Mouse (Mus musculus): ENCODE results near the gene Kdelc2. TPM values are rescaled to one million over a fixed set of nuclear protein-coding genes. Genes with fewer than 3 reads are reported as not detected.
A peak's percentile ranks its signal among the peaks of the same experiment; 100 is the strongest.

The Kdelc2 gene
- total RNA-seq (2021), result 1 to 10 TPM; 5.5 to 6.1 TPM
- long read RNA-seq, experiment 1, transcript Kdelc2-201 (8 exons, 3,642 nt), result major isoform, 6 of 11 reads
- long read RNA-seq, experiment 1, partial matches to known transcripts, result 3 of 11 reads
- long read RNA-seq, experiment 1, other reads (novel, unspliced or antisense), result 2 of 11 reads
- long read RNA-seq, experiment 2, transcript Kdelc2-201 (8 exons, 3,642 nt), result major isoform, 8 of 13 reads
- long read RNA-seq, experiment 2, partial matches to known transcripts, result 3 of 13 reads
- long read RNA-seq, experiment 2, other reads (novel, unspliced or antisense), result 2 of 13 reads

GRCm38 (mm10) chr9:53383951-53384866, at the start of gene Kdelc2:
Gene Kdelc2, plus strand, starts transcription at chr9:53384025.
- Histone ChIP-seq H3K27ac (peak within 1 kb of the TSS; percentile 95), H3K4me3 (peak within 1 kb of the TSS; percentile 86)
- peak; percentile 22 for TF ChIP-seq CTCF (conservative IDR thresholded peaks at IDR 0.05)
- peak; percentile 62 to 84 for DNase-seq (ENCODE audit: low spot score in 2 of 2)

- Histone ChIP-seq H3K27ac (no peak overlapping the region), H3K4me3 (no peak overlapping the region)
- no peak for TF ChIP-seq CTCF (conservative IDR thresholded peaks at IDR 0.05)
- DNase-seq (ENCODE audit: low spot score in 2 of 2), result no peak
Observed at GRCm38 (mm10) chr9:53335131-53335530, 48.7 kb upstream of the Kdelc2 start.

GRCm38 (mm10) chr9:53339603-53340002, 44.2 kb upstream of the Kdelc2 start:
- Histone ChIP-seq H3K27ac (no peak overlapping the region), H3K4me3 (no peak overlapping the region)
- TF ChIP-seq CTCF (conservative IDR thresholded peaks at IDR 0.05), result no peak
- no peak for DNase-seq (ENCODE audit: low spot score in 2 of 2)

GRCm38 (mm10) chr9:53340328-53340916, 43.4 kb upstream of the Kdelc2 start:
- DNase-seq (ENCODE audit: low spot score in 2 of 2), result no peak
- H3K4me3 ChIP-seq, result peak overlapping the region; percentile 59
- no peak overlapping the region; the same call in 1 of the 2 replicates for H3K27ac ChIP-seq
- no peak for TF ChIP-seq CTCF (conservative IDR thresholded peaks at IDR 0.05)

GRCm38 (mm10) chr9:53340969-53341368, 42.9 kb upstream of the Kdelc2 start:
- no peak for TF ChIP-seq CTCF (conservative IDR thresholded peaks at IDR 0.05)
- DNase-seq (ENCODE audit: low spot score in 2 of 2), result no peak
- Histone ChIP-seq H3K4me3 (peak overlapping the region; percentile 59), H3K27ac (peak overlapping the region; percentile 48; the same call in 1 of the 2 replicates)

- H3K27ac ChIP-seq, result no peak overlapping the region
- no peak for TF ChIP-seq CTCF (conservative IDR thresholded peaks at IDR 0.05)
- no peak for DNase-seq (ENCODE audit: low spot score in 2 of 2)
- peak overlapping the region; percentile 59; the same call in 1 of the 2 replicates for H3K4me3 ChIP-seq
Observed at GRCm38 (mm10) chr9:53341981-53342380, 41.8 kb upstream of the Kdelc2 start.

- no peak overlapping the region for H3K4me3 ChIP-seq
- no peak for TF ChIP-seq CTCF (conservative IDR thresholded peaks at IDR 0.05)
Observed at GRCm38 (mm10) chr9:53344646-53345432, 39.0 kb upstream of the Kdelc2 start.

GRCm38 (mm10) chr9:53345728-53346127, 38.1 kb upstream of the Kdelc2 start:
- no peak for DNase-seq (ENCODE audit: low spot score in 2 of 2)
- TF ChIP-seq CTCF (conservative IDR thresholded peaks at IDR 0.05), result no peak

More at GRCm38 (mm10) chr9:53344646-53345432, 39.0 kb upstream of the Kdelc2 start:
- H3K27ac ChIP-seq, result no peak overlapping the region
- no peak for DNase-seq (ENCODE audit: low spot score in 2 of 2)

GRCm38 (mm10) chr9:53346402-53346801, 37.4 kb upstream of the Kdelc2 start:
- DNase-seq (ENCODE audit: low spot score in 2 of 2), result no peak
- no peak for TF ChIP-seq CTCF (conservative IDR thresholded peaks at IDR 0.05)
- no peak overlapping the region for H3K4me3 ChIP-seq
- no peak overlapping the region for H3K27ac ChIP-seq

More at GRCm38 (mm10) chr9:53345728-53346127, 38.1 kb upstream of the Kdelc2 start:
- H3K4me3 ChIP-seq, result no peak overlapping the region
- H3K27ac ChIP-seq, result no peak overlapping the region

- no peak for TF ChIP-seq CTCF (conservative IDR thresholded peaks at IDR 0.05)
- no peak overlapping the region for H3K27ac ChIP-seq
- no peak overlapping the region for H3K4me3 ChIP-seq
- DNase-seq (ENCODE audit: low spot score in 2 of 2), result no peak
Observed at GRCm38 (mm10) chr9:53349211-53349610, 34.6 kb upstream of the Kdelc2 start.

- no peak for TF ChIP-seq CTCF (conservative IDR thresholded peaks at IDR 0.05)
- Histone ChIP-seq H3K4me3 (no peak overlapping the region), H3K27ac (no peak overlapping the region)
- no peak for DNase-seq (ENCODE audit: low spot score in 2 of 2)
Observed at GRCm38 (mm10) chr9:53350331-53350730, 33.5 kb upstream of the Kdelc2 start.

GRCm38 (mm10) chr9:53351899-53352298, 31.9 kb upstream of the Kdelc2 start:
- no peak overlapping the region for H3K4me3 ChIP-seq
- no peak overlapping the region for H3K27ac ChIP-seq
- no peak for TF ChIP-seq CTCF (conservative IDR thresholded peaks at IDR 0.05)
- no peak for DNase-seq (ENCODE audit: low spot score in 2 of 2)
